Mouse (Mus musculus): ENCODE measurements at regions not wholly inside any gene's neighbourhood (a gene's known extent, or its start where the extent isn't known, plus 50 kb on each side); places are given as distances from the start of the nearest gene placed in this dataset.

DNA sequence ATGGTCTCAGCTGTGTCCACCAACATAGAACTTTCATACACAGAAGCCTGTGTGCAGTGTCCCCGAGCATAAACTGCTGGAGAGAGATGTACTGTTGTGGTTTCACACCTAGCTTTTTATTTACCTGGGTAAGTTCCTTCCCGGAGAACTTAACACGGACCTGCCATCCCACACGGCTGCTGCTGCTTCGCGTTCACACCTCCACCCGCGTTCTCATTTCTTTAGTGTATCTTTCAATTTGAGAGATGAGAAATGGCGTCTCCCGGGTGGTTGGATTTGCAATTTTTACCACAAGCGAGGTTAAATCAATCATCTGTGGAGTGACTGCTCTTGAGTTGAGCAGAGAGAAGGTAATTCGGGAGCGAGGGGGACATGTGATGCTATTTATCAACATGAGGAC is 223.0 kb downstream of the Suds3 start:
- Histone ChIP-seq H3K27me3 (ENCODE audit: control insufficient read depth, insufficient read depth, low read length) (no peaks in the 10 kb centered on the region), H3K4me3 (replicated peaks; ENCODE audit: low read depth, low read length) (no peak overlapping the region), H3K4me1 (ENCODE audit: control insufficient read depth, insufficient read depth, low read length) (no peaks in the 10 kb centered on the region), H3K4me2 (ENCODE audit: low read length) (no peak overlapping the region), H3K9ac (replicated peaks; ENCODE audit: low read length) (no peak overlapping the region), H3K27ac (replicated peaks; ENCODE audit: low read depth, low read length) (no peak overlapping the region), H3K36me3 (ENCODE audit: control insufficient read depth, insufficient read depth, low read length) (no peaks in the 10 kb centered on the region), H3K9me3 (ENCODE audit: control insufficient read depth, low read length) (no peaks in the 10 kb centered on the region)
- WGBS: 77% methylated on average over 13 of the region's 13 CpGs
- ATAC-seq (ENCODE audit: low FRiP score, low TSS enrichment) (no peak), DNase-seq (no peak)

DNA sequence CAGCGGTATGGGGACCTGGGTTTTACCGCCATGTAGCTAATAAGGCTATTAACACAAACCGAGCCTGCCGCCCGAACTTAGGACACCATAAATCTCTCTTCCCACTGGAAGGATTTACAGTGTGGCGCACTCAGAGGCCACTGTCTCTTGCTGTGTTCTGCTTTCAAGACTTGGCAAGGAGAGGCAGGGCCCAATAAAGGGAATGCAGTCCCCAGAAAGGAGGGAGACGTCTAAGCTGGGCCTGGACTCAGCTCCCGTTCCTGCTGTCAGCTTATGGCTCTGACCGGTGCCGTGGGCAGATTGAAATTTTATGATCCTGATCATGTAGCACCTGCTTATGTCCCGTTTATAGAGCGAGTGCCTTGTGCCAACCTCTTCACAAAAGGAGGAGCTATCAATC is 226.7 kb downstream of the Suds3 start:
- Histone ChIP-seq H3K4me2 (ENCODE audit: low read length) (no peak overlapping the region), H3K4me1 (ENCODE audit: control insufficient read depth, insufficient read depth, low read length) (0 out of 2 replicates have a peak, but pooled peaks cover 7% of the 10 kb centered on the region), H3K27me3 (ENCODE audit: control insufficient read depth, insufficient read depth, low read length) (no peaks in the 10 kb centered on the region), H3K27ac (replicated peaks; ENCODE audit: low read depth, low read length) (no peak overlapping the region), H3K9ac (replicated peaks; ENCODE audit: low read length) (no peak overlapping the region), H3K4me3 (replicated peaks; ENCODE audit: low read depth, low read length) (no peak overlapping the region), H3K9me3 (ENCODE audit: control insufficient read depth, low read length) (no peaks in the 10 kb centered on the region), H3K36me3 (ENCODE audit: control insufficient read depth, insufficient read depth, low read length) (no peaks in the 10 kb centered on the region)
- WGBS: 89% methylated on average over 12 of the region's 12 CpGs
- ATAC-seq (ENCODE audit: low FRiP score, low TSS enrichment) (no peak), DNase-seq (no peak)

DNA sequence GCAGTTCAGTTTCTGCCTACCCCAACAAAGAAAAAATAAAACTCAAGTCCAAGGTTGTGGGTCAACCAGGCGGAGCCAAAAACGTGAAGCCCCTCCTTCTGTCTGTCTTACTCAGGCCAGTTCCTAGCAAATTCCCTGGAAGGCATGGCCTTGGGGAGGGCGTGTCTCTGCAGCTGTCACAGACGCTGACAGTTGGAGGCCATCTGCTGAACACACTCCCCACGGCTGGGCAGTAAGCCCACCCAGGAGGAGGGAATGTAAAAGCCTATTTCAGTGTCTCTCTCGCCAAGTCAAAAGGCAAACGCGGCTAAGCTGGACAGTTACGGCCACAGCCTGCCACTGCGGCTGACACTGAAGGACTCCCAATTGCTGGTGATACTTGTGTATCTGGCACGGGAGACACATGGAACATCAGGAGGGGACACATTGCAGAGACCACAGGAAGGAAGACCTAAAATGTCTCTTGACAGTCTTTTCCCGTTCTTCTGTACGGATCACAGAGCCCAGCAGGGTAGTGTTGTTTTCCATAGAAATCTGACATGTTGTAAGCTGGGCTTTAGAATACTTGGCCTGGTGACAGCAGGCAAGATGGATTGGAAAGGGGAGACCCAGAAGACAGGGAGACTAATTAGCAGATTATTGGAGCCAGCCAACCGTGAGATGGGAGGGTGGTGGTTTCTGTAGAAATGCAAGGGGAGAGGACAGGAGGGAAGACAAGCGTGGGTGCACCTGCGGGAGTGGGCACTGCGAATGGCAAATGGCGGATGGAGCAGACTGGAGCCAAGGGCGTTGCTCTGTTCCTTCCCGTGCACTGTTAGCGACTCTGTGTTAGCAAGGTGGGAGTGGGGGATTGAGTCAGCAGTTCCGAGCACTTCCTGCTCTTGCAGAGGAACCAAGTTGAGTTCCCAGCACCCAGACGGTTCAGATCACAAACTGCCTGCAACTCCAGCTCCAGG is 229.5 kb downstream of the Suds3 start:
- no peaks in the 10 kb centered on the region for H3K36me3 ChIP-seq (ENCODE audit: control insufficient read depth, insufficient read depth, low read length)
- H3K4me2 ChIP-seq (ENCODE audit: low read length): no peak overlapping the region
- H3K27me3 ChIP-seq (ENCODE audit: control insufficient read depth, insufficient read depth, low read length): no peaks in the 10 kb centered on the region
- no peak overlapping the region for H3K4me3 ChIP-seq (replicated peaks; ENCODE audit: low read depth, low read length)
- ATAC-seq (ENCODE audit: low FRiP score, low TSS enrichment) (no peak), DNase-seq (peak; percentile 48)
- H3K4me1 ChIP-seq (ENCODE audit: control insufficient read depth, insufficient read depth, low read length): 0 out of 2 replicates have a peak, but pooled peaks cover 7% of the 10 kb centered on the region
- no peaks in the 10 kb centered on the region for H3K9me3 ChIP-seq (ENCODE audit: control insufficient read depth, low read length)
- 51% methylated on average over 23 of the region's 23 CpGs for WGBS
- peak overlapping the region; percentile 32; the same call in 1 of the 2 replicates for H3K27ac ChIP-seq (replicated peaks; ENCODE audit: low read depth, low read length)
- no peak overlapping the region for H3K9ac ChIP-seq (replicated peaks; ENCODE audit: low read length)

DNA sequence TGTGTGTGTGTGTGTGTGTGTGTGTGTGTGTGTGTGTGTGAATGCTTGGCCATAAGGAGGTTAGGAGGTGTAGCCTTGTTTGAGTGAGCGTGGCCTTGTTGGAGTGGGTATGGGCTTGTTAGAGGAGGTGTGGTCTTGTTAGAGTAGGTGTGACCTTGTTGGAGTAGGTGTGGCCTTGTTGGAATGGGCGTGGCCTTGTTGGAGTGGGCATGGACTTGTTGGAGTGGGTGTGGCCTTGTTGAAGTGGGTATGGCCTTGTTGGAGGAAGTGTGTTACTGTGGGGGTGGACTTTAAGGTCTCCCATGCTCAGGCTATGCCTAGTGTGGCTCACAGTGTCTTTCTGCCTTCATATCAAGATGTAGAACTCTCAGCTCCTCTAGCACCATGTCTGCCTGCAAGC is 236.2 kb downstream of the Suds3 start:
- no peak overlapping the region for H3K27ac ChIP-seq (replicated peaks; ENCODE audit: low read depth, low read length)
- no peak for ATAC-seq (ENCODE audit: low FRiP score, low TSS enrichment)
- no peaks in the 10 kb centered on the region for H3K27me3 ChIP-seq (ENCODE audit: control insufficient read depth, insufficient read depth, low read length)
- H3K9me3 ChIP-seq (ENCODE audit: control insufficient read depth, low read length): no peaks in the 10 kb centered on the region
- DNase-seq: no peak
- no peak overlapping the region for H3K4me2 ChIP-seq (ENCODE audit: low read length)
- no peak overlapping the region for H3K4me3 ChIP-seq (replicated peaks; ENCODE audit: low read depth, low read length)
- H3K4me1 ChIP-seq (ENCODE audit: control insufficient read depth, insufficient read depth, low read length): no peaks in the 10 kb centered on the region
- WGBS: 84% methylated on average over 2 of the region's 2 CpGs
- no peaks in the 10 kb centered on the region for H3K36me3 ChIP-seq (ENCODE audit: control insufficient read depth, insufficient read depth, low read length)
- H3K9ac ChIP-seq (replicated peaks; ENCODE audit: low read length): no peak overlapping the region

GRCm38 (mm10) chr5:116874941-116875340 is 241.0 kb downstream of the Suds3 start:
- no peak overlapping the region for H3K4me2 ChIP-seq (ENCODE audit: low read length)
- H3K27me3 ChIP-seq (ENCODE audit: control insufficient read depth, insufficient read depth, low read length): no peaks in the 10 kb centered on the region
- H3K4me1 ChIP-seq (ENCODE audit: control insufficient read depth, insufficient read depth, low read length): no peaks in the 10 kb centered on the region
- no peak overlapping the region for H3K27ac ChIP-seq (replicated peaks; ENCODE audit: low read depth, low read length)
- DNase-seq: no peak
- H3K4me3 ChIP-seq (replicated peaks; ENCODE audit: low read depth, low read length): no peak overlapping the region
- H3K36me3 ChIP-seq (ENCODE audit: control insufficient read depth, insufficient read depth, low read length): no peaks in the 10 kb centered on the region
- 74% methylated on average over 2 of the region's 2 CpGs for WGBS
- H3K9me3 ChIP-seq (ENCODE audit: control insufficient read depth, low read length): no peaks in the 10 kb centered on the region
- no peak for ATAC-seq (ENCODE audit: low FRiP score, low TSS enrichment)
- H3K9ac ChIP-seq (replicated peaks; ENCODE audit: low read length): no peak overlapping the region

DNA sequence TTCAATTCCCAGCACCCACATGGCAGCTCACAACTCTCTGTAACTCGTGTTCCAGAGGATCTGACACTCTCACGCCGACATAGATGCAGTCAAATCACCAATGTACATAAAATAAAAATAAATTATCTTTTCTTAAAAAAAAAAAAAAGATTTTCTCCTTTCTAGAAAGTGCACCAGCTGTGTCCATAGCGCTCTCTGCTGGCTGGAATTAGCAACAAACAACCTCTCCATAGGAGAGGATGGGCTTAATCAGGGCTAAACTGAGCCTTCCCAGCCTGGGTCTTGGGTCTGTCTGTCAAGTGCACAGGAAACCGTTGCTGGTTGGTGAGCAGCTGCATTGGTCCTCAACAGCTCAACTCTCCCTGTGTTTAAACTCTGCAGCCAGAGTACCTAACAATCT is 247.8 kb downstream of the Suds3 start:
- no peak for DNase-seq
- Histone ChIP-seq H3K27ac (replicated peaks; ENCODE audit: low read depth, low read length) (no peak overlapping the region), H3K4me3 (replicated peaks; ENCODE audit: low read depth, low read length) (no peak overlapping the region), H3K27me3 (ENCODE audit: control insufficient read depth, insufficient read depth, low read length) (no peaks in the 10 kb centered on the region), H3K9ac (replicated peaks; ENCODE audit: low read length) (no peak overlapping the region), H3K4me2 (ENCODE audit: low read length) (no peak overlapping the region), H3K4me1 (ENCODE audit: control insufficient read depth, insufficient read depth, low read length) (no peaks in the 10 kb centered on the region), H3K9me3 (ENCODE audit: control insufficient read depth, low read length) (no peaks in the 10 kb centered on the region), H3K36me3 (ENCODE audit: control insufficient read depth, insufficient read depth, low read length) (no peaks in the 10 kb centered on the region)
- no peak for ATAC-seq (ENCODE audit: low FRiP score, low TSS enrichment)
- WGBS: 84% methylated on average over 5 of the region's 5 CpGs

- Histone ChIP-seq H3K36me3 (ENCODE audit: control insufficient read depth, insufficient read depth, low read length) (no peaks in the 10 kb centered on the region), H3K9me3 (ENCODE audit: control insufficient read depth, low read length) (no peaks in the 10 kb centered on the region), H3K27ac (replicated peaks; ENCODE audit: low read depth, low read length) (no peak overlapping the region), H3K27me3 (ENCODE audit: control insufficient read depth, insufficient read depth, low read length) (no peaks in the 10 kb centered on the region), H3K4me3 (replicated peaks; ENCODE audit: low read depth, low read length) (no peak overlapping the region), H3K9ac (replicated peaks; ENCODE audit: low read length) (no peak overlapping the region), H3K4me2 (ENCODE audit: low read length) (no peak overlapping the region), H3K4me1 (ENCODE audit: control insufficient read depth, insufficient read depth, low read length) (no peaks in the 10 kb centered on the region)
- ATAC-seq (ENCODE audit: low FRiP score, low TSS enrichment) (no peak), DNase-seq (no peak)
- 92% methylated on average over 11 of the region's 11 CpGs for WGBS
Measured at GRCm38 (mm10) chr5:116864275-116864674, 251.6 kb downstream of the Suds3 start.

- Histone ChIP-seq H3K27ac (replicated peaks; ENCODE audit: low read depth, low read length) (0 out of 2 replicates have a peak overlapping the region, but pooled peaks have one; percentile 32), H3K4me2 (ENCODE audit: low read length) (no peak overlapping the region), H3K4me3 (replicated peaks; ENCODE audit: low read depth, low read length) (no peak overlapping the region), H3K4me1 (ENCODE audit: control insufficient read depth, insufficient read depth, low read length) (peaks cover 11% of the 10 kb centered on the region; the same call in 1 of the 2 replicates), H3K36me3 (ENCODE audit: control insufficient read depth, insufficient read depth, low read length) (no peaks in the 10 kb centered on the region), H3K27me3 (ENCODE audit: control insufficient read depth, insufficient read depth, low read length) (no peaks in the 10 kb centered on the region), H3K9me3 (ENCODE audit: control insufficient read depth, low read length) (no peaks in the 10 kb centered on the region), H3K9ac (replicated peaks; ENCODE audit: low read length) (no peak overlapping the region)
- ATAC-seq (ENCODE audit: low FRiP score, low TSS enrichment) (no peak), DNase-seq (peak; percentile 73)
- WGBS: 49% methylated on average over 7 of the region's 7 CpGs
Measured at GRCm38 (mm10) chr5:116852691-116853090, 261.1 kb upstream of the Srrm4 start.

- H3K4me1 ChIP-seq (ENCODE audit: control insufficient read depth, insufficient read depth, low read length): 0 out of 2 replicates have a peak, but pooled peaks cover 3% of the 10 kb centered on the region
- no peaks in the 10 kb centered on the region for H3K36me3 ChIP-seq (ENCODE audit: control insufficient read depth, insufficient read depth, low read length)
- no peak overlapping the region for H3K27ac ChIP-seq (replicated peaks; ENCODE audit: low read depth, low read length)
- no peak overlapping the region for H3K4me2 ChIP-seq (ENCODE audit: low read length)
- DNase-seq (no peak), ATAC-seq (ENCODE audit: low FRiP score, low TSS enrichment) (no peak)
- no peaks in the 10 kb centered on the region for H3K27me3 ChIP-seq (ENCODE audit: control insufficient read depth, insufficient read depth, low read length)
- no peaks in the 10 kb centered on the region for H3K9me3 ChIP-seq (ENCODE audit: control insufficient read depth, low read length)
- WGBS: 73% methylated on average over 3 of the region's 3 CpGs
- H3K4me3 ChIP-seq (replicated peaks; ENCODE audit: low read depth, low read length): no peak overlapping the region
- H3K9ac ChIP-seq (replicated peaks; ENCODE audit: low read length): no peak overlapping the region
Measured at GRCm38 (mm10) chr5:116831874-116832273, 240.3 kb upstream of the Srrm4 start.
